Mouse (Mus musculus): ENCODE measurements around the gene Kcnk7. TPM values are rescaled to one million over a fixed set of nuclear protein-coding genes. Genes with fewer than 3 reads are reported as not detected.

The Kcnk7 gene
- polyA plus RNA-seq, 1 experiment from 2014 or later, result 0.51 TPM

- Histone ChIP-seq H3K9ac (peak overlapping the region; percentile 65), H3K4me1 (peaks cover 54% of the 10 kb centered on the region), H3K4me3 (peak overlapping the region; percentile 33), H3K9me3 (no peaks in the 10 kb centered on the region), H3K36me3 (peaks cover 39% of the 10 kb centered on the region), H3K27me3 (peaks cover 72% of the 10 kb centered on the region), H3K4me2 (replicated peaks) (peak overlapping the region; percentile 66), H3K27ac (no peak overlapping the region)
- ATAC-seq (ENCODE audit: low FRiP score, low read depth), result no peak
- 6% methylated on average over 36 of the region's 36 CpGs for WGBS
Observed at GRCm38 (mm10) chr19:5745756-5746710, 41.9 kb downstream of the Kcnk7 start.

DNA sequence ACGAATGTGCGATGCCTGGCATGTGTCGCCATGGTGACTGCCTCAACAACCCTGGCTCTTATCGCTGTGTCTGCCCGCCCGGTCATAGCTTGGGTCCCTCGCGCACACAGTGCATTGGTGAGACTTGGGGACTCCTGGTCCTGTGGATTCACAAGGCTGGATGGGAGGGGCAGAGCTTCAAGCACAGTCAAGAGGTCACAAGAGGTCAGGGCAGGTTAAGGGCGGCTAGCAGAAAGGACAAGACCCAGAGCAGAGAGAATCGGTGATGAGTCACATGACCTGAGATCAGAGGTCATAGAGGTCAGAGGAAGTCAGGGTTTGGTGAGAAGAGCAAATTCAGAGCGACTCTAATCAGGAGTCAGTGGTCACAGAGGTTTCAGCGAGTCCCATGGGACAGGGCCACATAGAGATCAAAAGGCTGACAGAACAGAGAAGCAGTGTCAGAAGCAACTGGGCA, 42.8 kb downstream of the Kcnk7 start:
- peaks cover 81% of the 10 kb centered on the region for H3K27me3 ChIP-seq
- peaks cover 58% of the 10 kb centered on the region for H3K4me1 ChIP-seq
- H3K36me3 ChIP-seq, result peaks cover 48% of the 10 kb centered on the region

DNA sequence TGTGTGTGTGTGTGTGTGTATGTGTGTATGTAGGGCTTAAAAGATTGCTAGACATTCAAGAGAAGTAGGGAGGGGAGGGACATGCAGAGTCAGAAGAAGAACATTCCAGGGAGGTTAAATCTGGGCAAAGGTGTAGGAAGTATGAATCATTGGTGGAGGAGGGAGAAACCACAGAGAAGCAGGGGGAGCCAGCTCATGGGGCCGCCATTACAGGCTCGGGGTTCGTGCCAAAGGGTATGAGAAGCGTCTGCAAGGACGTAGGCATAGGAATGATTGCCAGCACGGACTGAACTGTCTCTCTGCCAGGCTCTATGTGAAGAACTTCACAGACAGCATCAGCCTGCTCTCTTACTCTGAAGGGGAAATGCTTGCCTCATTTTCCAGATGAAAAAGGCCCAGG, 45.3 kb downstream of the Kcnk7 start:
- WGBS, result 84% methylated on average over 6 of the region's 6 CpGs
- Histone ChIP-seq H3K27me3 (peaks cover 96% of the 10 kb centered on the region), H3K4me2 (replicated peaks) (no peak overlapping the region)

More for the DNA sequence above, 42.8 kb downstream of the Kcnk7 start:
- no peak for ATAC-seq (ENCODE audit: low FRiP score, low read depth)
- Histone ChIP-seq H3K27ac (no peak overlapping the region), H3K9me3 (no peaks in the 10 kb centered on the region), H3K9ac (no peak overlapping the region), H3K4me3 (no peak overlapping the region), H3K4me2 (replicated peaks) (no peak overlapping the region)
- WGBS, result 37% methylated on average over 12 of the region's 12 CpGs

DNA sequence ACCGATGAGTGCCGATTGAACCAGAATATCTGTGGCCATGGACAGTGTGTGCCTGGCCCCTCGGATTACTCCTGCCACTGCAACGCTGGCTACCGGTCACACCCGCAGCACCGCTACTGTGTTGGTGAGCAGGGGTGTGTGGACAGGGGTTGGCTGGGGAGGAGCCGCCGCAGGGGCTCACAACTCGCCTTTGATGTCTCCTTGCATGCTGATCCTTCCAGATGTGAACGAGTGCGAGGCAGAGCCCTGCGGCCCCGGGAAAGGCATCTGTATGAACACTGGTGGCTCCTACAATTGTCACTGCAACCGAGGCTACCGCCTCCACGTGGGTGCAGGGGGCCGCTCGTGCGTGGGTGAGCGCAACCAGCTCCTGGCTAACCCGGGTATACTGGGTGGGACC, 46.8 kb downstream of the Kcnk7 start:
- H3K27ac ChIP-seq, result no peak overlapping the region
- peak overlapping the region; percentile 39 for H3K4me2 ChIP-seq (replicated peaks)
- H3K9ac ChIP-seq, result 0 out of 2 replicates have a peak overlapping the region, but pooled peaks have one; percentile 53
- no peak for ATAC-seq (ENCODE audit: low FRiP score, low read depth)
- peaks cover 21% of the 10 kb centered on the region for H3K4me1 ChIP-seq
- H3K27me3 ChIP-seq, result peaks cover 96% of the 10 kb centered on the region
- 6% methylated on average over 22 of the region's 22 CpGs for WGBS
- no peaks in the 10 kb centered on the region for H3K9me3 ChIP-seq
- H3K4me3 ChIP-seq, result no peak overlapping the region
- H3K36me3 ChIP-seq, result peaks cover 81% of the 10 kb centered on the region

More for the DNA sequence above, 45.3 kb downstream of the Kcnk7 start:
- H3K27ac ChIP-seq, result no peak overlapping the region
- H3K4me3 ChIP-seq, result no peak overlapping the region
- no peaks in the 10 kb centered on the region for H3K9me3 ChIP-seq
- H3K9ac ChIP-seq, result no peak overlapping the region
- peaks cover 36% of the 10 kb centered on the region for H3K4me1 ChIP-seq
- ATAC-seq (ENCODE audit: low FRiP score, low read depth), result no peak
- H3K36me3 ChIP-seq, result peaks cover 68% of the 10 kb centered on the region

DNA sequence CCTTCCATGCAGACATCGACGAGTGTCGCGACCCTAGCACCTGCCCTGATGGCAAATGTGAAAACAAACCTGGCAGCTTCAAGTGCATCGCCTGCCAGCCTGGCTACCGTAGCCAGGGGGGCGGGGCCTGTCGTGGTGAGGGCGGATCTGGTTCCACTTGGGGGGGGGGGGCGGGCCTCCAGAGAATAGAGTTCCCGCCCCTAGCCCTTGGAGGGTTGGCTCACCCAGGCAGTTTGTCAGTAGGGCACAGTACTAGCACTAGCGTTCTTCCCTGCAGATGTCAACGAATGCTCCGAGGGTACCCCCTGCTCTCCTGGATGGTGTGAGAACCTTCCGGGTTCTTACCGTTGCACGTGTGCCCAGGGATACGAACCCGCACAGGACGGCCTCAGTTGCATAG, 47.6 kb downstream of the Kcnk7 start:
- Histone ChIP-seq H3K27me3 (peaks cover 96% of the 10 kb centered on the region), H3K4me2 (replicated peaks) (peak overlapping the region; percentile 39), H3K4me3 (no peak overlapping the region), H3K36me3 (peaks cover 85% of the 10 kb centered on the region), H3K9ac (no peak overlapping the region), H3K4me1 (peaks cover 21% of the 10 kb centered on the region), H3K27ac (no peak overlapping the region), H3K9me3 (no peaks in the 10 kb centered on the region)
- WGBS, result 8% methylated on average over 19 of the region's 20 CpGs
- peak; percentile 12; the same call in 1 of the 2 replicates for ATAC-seq (ENCODE audit: low FRiP score, low read depth)

GRCm38 (mm10) chr19:5756321-5756985, 52.3 kb downstream of the Kcnk7 start:
- H3K4me1 ChIP-seq, result peaks cover 21% of the 10 kb centered on the region
- H3K9ac ChIP-seq, result peak overlapping the region; percentile 46
- ATAC-seq (ENCODE audit: low FRiP score, low read depth), result peak; percentile 34; the same call in 1 of the 2 replicates
- H3K27me3 ChIP-seq, result peaks cover 71% of the 10 kb centered on the region
- H3K36me3 ChIP-seq, result peaks cover 92% of the 10 kb centered on the region
- H3K9me3 ChIP-seq, result no peaks in the 10 kb centered on the region
- WGBS, result 12% methylated on average over 28 of the region's 29 CpGs
- H3K4me2 ChIP-seq (replicated peaks), result peak overlapping the region; percentile 47
- H3K27ac ChIP-seq, result no peak overlapping the region
- peak overlapping the region; percentile 19; the same call in 1 of the 2 replicates for H3K4me3 ChIP-seq

Small RNA genes lying within 50 kb of the gene (microRNA-seq; reads per million reads assigned to microRNA genes)
- not detected for gene Mir6987

Other genes with a start within 250 kb of the Kcnk7 start
- 6.2 and 7.0 TPM in 2 replicates for gene Ccdc85b, start 246.5 kb upstream of the Kcnk7 start, polyA plus RNA-seq (2015; fragmentation: Nextera tagmentation; extraction: Ambion mirVana)
- gene Fibp, start 243.8 kb upstream of the Kcnk7 start, polyA plus RNA-seq (2015; fragmentation: Nextera tagmentation; extraction: Ambion mirVana), result 129 and 131 TPM in 2 replicates
- gene Ctsw, start 235.9 kb upstream of the Kcnk7 start, polyA plus RNA-seq (2015; fragmentation: Nextera tagmentation; extraction: Ambion mirVana), result 1.7 and 2.3 TPM in 2 replicates
- 209 and 216 TPM in 2 replicates for gene Efemp2, start 230.4 kb upstream of the Kcnk7 start, polyA plus RNA-seq (2015; fragmentation: Nextera tagmentation; extraction: Ambion mirVana)
- gene Mus81, start 216.0 kb upstream of the Kcnk7 start, polyA plus RNA-seq (2015; fragmentation: Nextera tagmentation; extraction: Ambion mirVana), result 40.5 and 42.8 TPM in 2 replicates
- gene Cfl1, start 213.9 kb upstream of the Kcnk7 start, polyA plus RNA-seq (2015; fragmentation: Nextera tagmentation; extraction: Ambion mirVana), result 2,537 and 2,628 TPM in 2 replicates
- gene 1700020D05Rik, start 200.6 kb upstream of the Kcnk7 start, polyA plus RNA-seq (2015; fragmentation: Nextera tagmentation; extraction: Ambion mirVana), result not detected in 2 replicates
- gene Snx32, start 193.8 kb upstream of the Kcnk7 start, polyA plus RNA-seq (2015; fragmentation: Nextera tagmentation; extraction: Ambion mirVana), result 12.1 and 13.4 TPM in 2 replicates
- 1.7 and 3.0 TPM in 2 replicates for gene Ovol1, start 143.7 kb upstream of the Kcnk7 start, polyA plus RNA-seq (2015; fragmentation: Nextera tagmentation; extraction: Ambion mirVana)
- gene Ap5b1, start 136.3 kb upstream of the Kcnk7 start, polyA plus RNA-seq (2015; fragmentation: Nextera tagmentation; extraction: Ambion mirVana), result 2.3 and 2.7 TPM in 2 replicates
- 143 and 144 TPM in 2 replicates for gene Rnaseh2c, start 102.5 kb upstream of the Kcnk7 start, polyA plus RNA-seq (2015; fragmentation: Nextera tagmentation; extraction: Ambion mirVana)
- 61.5 and 62.7 TPM in 2 replicates for gene Kat5, start 94.1 kb upstream of the Kcnk7 start, polyA plus RNA-seq (2015; fragmentation: Nextera tagmentation; extraction: Ambion mirVana)
- gene Rela, start 66.9 kb upstream of the Kcnk7 start, polyA plus RNA-seq (2015; fragmentation: Nextera tagmentation; extraction: Ambion mirVana), result 47.6 and 48.5 TPM in 2 replicates
- gene Sipa1, start 40.7 kb upstream of the Kcnk7 start, polyA plus RNA-seq (2015; fragmentation: Nextera tagmentation; extraction: Ambion mirVana), result 25.2 and 27.8 TPM in 2 replicates
- 18.2 and 18.5 TPM in 2 replicates for gene Map3k11, start 15.6 kb upstream of the Kcnk7 start, polyA plus RNA-seq (2015; fragmentation: Nextera tagmentation; extraction: Ambion mirVana)
- gene Pcnx3, start 15.5 kb upstream of the Kcnk7 start, polyA plus RNA-seq (2015; fragmentation: Nextera tagmentation; extraction: Ambion mirVana), result 25.4 and 28.7 TPM in 2 replicates
- gene Ehbp1l1, start 21.9 kb downstream of the Kcnk7 start, polyA plus RNA-seq (2015; fragmentation: Nextera tagmentation; extraction: Ambion mirVana), result 20.4 and 21.2 TPM in 2 replicates
- gene Fam89b, start 25.3 kb downstream of the Kcnk7 start, polyA plus RNA-seq (2015; fragmentation: Nextera tagmentation; extraction: Ambion mirVana), result 128 and 141 TPM in 2 replicates
- gene Ltbp3, start 36.5 kb downstream of the Kcnk7 start, polyA plus RNA-seq (2015; fragmentation: Nextera tagmentation; extraction: Ambion mirVana), result 41.1 and 48.9 TPM in 2 replicates
- 76.9 and 82.7 TPM in 2 replicates for gene Scyl1, start 67.1 kb downstream of the Kcnk7 start, polyA plus RNA-seq (2015; fragmentation: Nextera tagmentation; extraction: Ambion mirVana)
- 30.1 and 32.2 TPM in 2 replicates for gene Frmd8, start 170.9 kb downstream of the Kcnk7 start, polyA plus RNA-seq (2015; fragmentation: Nextera tagmentation; extraction: Ambion mirVana)
- gene Slc25a45, start 173.4 kb downstream of the Kcnk7 start, polyA plus RNA-seq (2015; fragmentation: Nextera tagmentation; extraction: Ambion mirVana), result 2.3 and 2.4 TPM in 2 replicates
- 4.7 and 5.5 TPM in 2 replicates for gene Tigd3, start 189.8 kb downstream of the Kcnk7 start, polyA plus RNA-seq (2015; fragmentation: Nextera tagmentation; extraction: Ambion mirVana)
- 174 and 185 TPM in 2 replicates for gene Dpf2, start 208.6 kb downstream of the Kcnk7 start, polyA plus RNA-seq (2015; fragmentation: Nextera tagmentation; extraction: Ambion mirVana)
- 4.7 and 5.3 TPM in 2 replicates for gene Cdc42ep2, start 220.4 kb downstream of the Kcnk7 start, polyA plus RNA-seq (2015; fragmentation: Nextera tagmentation; extraction: Ambion mirVana)